Mouse (Mus musculus) myocyte (in vitro differentiated cells): ENCODE results near the gene Tex12. TPM values are rescaled to one million over a fixed set of nuclear protein-coding genes. Genes with fewer than 3 reads are reported as not detected.
A peak's percentile ranks its signal among the peaks of the same experiment; 100 is the strongest.

Experiments
- H3K27me3 ChIP-seq: one replicate; pipeline ENCODE4 v1.6.1; 2011; ENCODE audit not compliant: control insufficient read depth, insufficient read depth, insufficient read length
- H3K36me3 ChIP-seq: one replicate; pipeline ENCODE4 v1.6.1; 2011; ENCODE audit not compliant: control insufficient read depth, insufficient read depth
- H3K4me2 ChIP-seq: one replicate; pipeline ENCODE4 v1.6.1; 2011; ENCODE audit warnings: low read depth, control low read depth
- H3K4me3 ChIP-seq: one replicate; pipeline ENCODE4 v1.5.1; 2011; ENCODE audit warnings: mild to moderate bottlenecking, control low read depth, moderate library complexity
- H3K79me2 ChIP-seq: one replicate; pipeline ENCODE4 v1.6.1; 2011; ENCODE audit not compliant: control insufficient read depth, insufficient read depth
- H3ac ChIP-seq: one replicate; pipeline ENCODE4 v1.6.1; 2011; ENCODE audit not compliant: control insufficient read depth, insufficient read length
- CEBPB ChIP-seq: IDR thresholded peaks from 2 replicates; pipeline ENCODE4 v1.6.1; 2011; ENCODE audit warnings: mild to moderate bottlenecking, moderate library complexity; ENCODE audit not compliant: poor library complexity, insufficient read depth, severe bottlenecking
- E2F4 ChIP-seq: IDR thresholded peaks from one replicate; pipeline ENCODE4 v1.6.1; 2011; ENCODE audit warnings: mild to moderate bottlenecking, control low read depth, moderate library complexity; ENCODE audit not compliant: insufficient read depth
- MAX ChIP-seq: IDR thresholded peaks from one replicate; pipeline ENCODE4 v1.6.1; 2011; ENCODE audit warnings: low read depth, mild to moderate bottlenecking, control low read depth
- MYOD1 ChIP-seq, 3 experiments: IDR thresholded peaks; one replicate each; pipeline ENCODE4 v1.6.1; 2011; ENCODE audit warnings: control low read depth in 2 of 3, low read depth in 2 of 3, mild to moderate bottlenecking in 2 of 3, moderate library complexity in 1 of 3; ENCODE audit not compliant: insufficient read length in 2 of 3, control insufficient read depth in 1 of 3
- MYOG ChIP-seq, 3 experiments: IDR thresholded peaks; one replicate each; pipeline ENCODE4 v1.6.1; 2011; ENCODE audit warnings: control low read depth in 2 of 3, low read depth in 2 of 3, mild to moderate bottlenecking in 2 of 3; ENCODE audit not compliant: insufficient read length in 2 of 3, control insufficient read depth in 1 of 3, insufficient read depth in 1 of 3
- POLR2A ChIP-seq: IDR thresholded peaks from one replicate; pipeline ENCODE4 v1.6.1; 2011; ENCODE audit warnings: low read depth, mild to moderate bottlenecking, control low read depth, moderate library complexity; ENCODE audit not compliant: insufficient read length
- POLR2AphosphoS2 ChIP-seq: IDR thresholded peaks from one replicate; pipeline ENCODE4 v1.6.1; 2011; ENCODE audit warnings: low read depth, control low read depth; ENCODE audit not compliant: insufficient read length
- REST ChIP-seq: IDR thresholded peaks from one replicate; pipeline ENCODE4 v1.6.1; 2011; ENCODE audit warnings: mild to moderate bottlenecking, control low read depth, moderate library complexity; ENCODE audit not compliant: insufficient read depth, insufficient read length
- SRF ChIP-seq: IDR thresholded peaks from one replicate; pipeline ENCODE4 v1.6.1; 2011; ENCODE audit warnings: low read depth; ENCODE audit not compliant: control insufficient read depth, insufficient read length
- TCF12 ChIP-seq: IDR thresholded peaks from one replicate; pipeline ENCODE4 v1.6.1; 2011; ENCODE audit warnings: mild to moderate bottlenecking, control low read depth; ENCODE audit not compliant: poor library complexity, insufficient read depth, severe bottlenecking
- TCF3 ChIP-seq: IDR thresholded peaks from one replicate; pipeline ENCODE4 v1.6.1; 2011; ENCODE audit warnings: low read depth, control low read depth; ENCODE audit not compliant: insufficient read length
- USF1 ChIP-seq: IDR thresholded peaks from one replicate; pipeline ENCODE4 v1.6.1; 2011; ENCODE audit warnings: low read depth, mild to moderate bottlenecking, control low read depth, moderate library complexity
- polyA plus RNA-seq: library from polyadenylated mRNA; unstranded; fragments of >200 nt; fragmentation: generic; extraction: Trizol; gene quantifications from one replicate; pipeline ENCODE4 v1.2.1, GENCODE M21; 2012; ENCODE audit warnings: missing spikeins

Gene Tex12
- polyA plus RNA-seq, 1 experiment, result not detected

- no peak for TF ChIP-seq SRF
- TF ChIP-seq MYOD1 (IDR thresholded peaks at IDR 0.05; ENCODE audit: control insufficient read depth in 1 of 3, insufficient read length in 2 of 3, low read depth in 2 of 3), result no peak
- no peak for TF ChIP-seq MAX
- TF ChIP-seq TCF12, result no peak
- TF ChIP-seq E2F4, result no peak
- no peak for TF ChIP-seq TCF3
- no peak for TF ChIP-seq USF1
- no peak for TF ChIP-seq MYOG (IDR thresholded peaks at IDR 0.05; ENCODE audit: control insufficient read depth in 1 of 3, insufficient read depth in 1 of 3, insufficient read length in 2 of 3, low read depth in 2 of 3)
- TF ChIP-seq REST, result no peak
- no peak for TF ChIP-seq POLR2AphosphoS2
- TF ChIP-seq CEBPB, result no peak
- no peak for TF ChIP-seq POLR2A
- Histone ChIP-seq H3K4me2 (peak overlapping the region; percentile 49), H3K27me3 (no peaks in the 10 kb centered on the region), H3K36me3 (no peaks in the 10 kb centered on the region), H3K79me2 (no peaks in the 10 kb centered on the region), H3K4me3 (no peak overlapping the region), H3ac (no peak overlapping the region)
These were observed 23.8 kb downstream of the Tex12 start for GRCm38 (mm10) chr9:50537295-50537694.

- TF ChIP-seq POLR2AphosphoS2 (no peak), MYOG (IDR thresholded peaks at IDR 0.05; ENCODE audit: control insufficient read depth in 1 of 3, insufficient read depth in 1 of 3, insufficient read length in 2 of 3, low read depth in 2 of 3) (no peak), E2F4 (no peak)
- H3K4me3 ChIP-seq, result no peak overlapping the region
These were observed 24.5 kb downstream of the Tex12 start for GRCm38 (mm10) chr9:50536603-50537135.

GRCm38 (mm10) chr9:50535930-50536329 lies 25.2 kb downstream of the Tex12 start:
- Histone ChIP-seq H3K27me3 (no peaks in the 10 kb centered on the region), H3K36me3 (no peaks in the 10 kb centered on the region), H3ac (no peak overlapping the region), H3K4me3 (no peak overlapping the region), H3K79me2 (no peaks in the 10 kb centered on the region), H3K4me2 (no peak overlapping the region)
- TF ChIP-seq TCF12 (no peak), POLR2AphosphoS2 (no peak), MYOG (IDR thresholded peaks at IDR 0.05; ENCODE audit: control insufficient read depth in 1 of 3, insufficient read depth in 1 of 3, insufficient read length in 2 of 3, low read depth in 2 of 3) (peak in 1 of 3 experiments; percentile 7), E2F4 (no peak), SRF (no peak), USF1 (no peak), MYOD1 (IDR thresholded peaks at IDR 0.05; ENCODE audit: control insufficient read depth in 1 of 3, insufficient read length in 2 of 3, low read depth in 2 of 3) (no peak)

More at GRCm38 (mm10) chr9:50536603-50537135, 24.5 kb downstream of the Tex12 start:
- H3K79me2 ChIP-seq, result no peaks in the 10 kb centered on the region
- no peaks in the 10 kb centered on the region for H3K36me3 ChIP-seq
- H3ac ChIP-seq, result no peak overlapping the region
- H3K4me2 ChIP-seq, result no peak overlapping the region
- no peaks in the 10 kb centered on the region for H3K27me3 ChIP-seq

GRCm38 (mm10) chr9:50533791-50534190 lies 27.3 kb downstream of the Tex12 start:
- Histone ChIP-seq H3K79me2 (no peaks in the 10 kb centered on the region), H3K36me3 (no peaks in the 10 kb centered on the region), H3K4me3 (no peak overlapping the region), H3ac (no peak overlapping the region), H3K27me3 (no peaks in the 10 kb centered on the region), H3K4me2 (peak overlapping the region; percentile 47)
- no peak for TF ChIP-seq MAX
- no peak for TF ChIP-seq E2F4
- TF ChIP-seq CEBPB, result no peak
- TF ChIP-seq SRF, result no peak
- no peak for TF ChIP-seq MYOG (IDR thresholded peaks at IDR 0.05; ENCODE audit: control insufficient read depth in 1 of 3, insufficient read depth in 1 of 3, insufficient read length in 2 of 3, low read depth in 2 of 3)
- no peak for TF ChIP-seq POLR2AphosphoS2
- no peak for TF ChIP-seq USF1
- no peak for TF ChIP-seq POLR2A
- no peak for TF ChIP-seq TCF3
- TF ChIP-seq MYOD1 (IDR thresholded peaks at IDR 0.05; ENCODE audit: control insufficient read depth in 1 of 3, insufficient read length in 2 of 3, low read depth in 2 of 3), result no peak
- TF ChIP-seq TCF12, result no peak
- TF ChIP-seq REST, result no peak

GRCm38 (mm10) chr9:50533328-50533727 lies 27.8 kb downstream of the Tex12 start:
- Histone ChIP-seq H3K79me2 (no peaks in the 10 kb centered on the region), H3K4me3 (no peak overlapping the region), H3K27me3 (no peaks in the 10 kb centered on the region), H3K36me3 (no peaks in the 10 kb centered on the region), H3K4me2 (peak overlapping the region; percentile 47), H3ac (no peak overlapping the region)
- TF ChIP-seq TCF3 (no peak), USF1 (no peak), CEBPB (no peak), MYOG (IDR thresholded peaks at IDR 0.05; ENCODE audit: control insufficient read depth in 1 of 3, insufficient read depth in 1 of 3, insufficient read length in 2 of 3, low read depth in 2 of 3) (no peak), TCF12 (no peak), MAX (no peak), REST (no peak), SRF (no peak), POLR2AphosphoS2 (no peak), MYOD1 (IDR thresholded peaks at IDR 0.05; ENCODE audit: control insufficient read depth in 1 of 3, insufficient read length in 2 of 3, low read depth in 2 of 3) (no peak), E2F4 (no peak), POLR2A (no peak)
